Mouse (Mus musculus): Measurements from ENCODE around the gene Nxpe5. TPM values are rescaled to one million over a fixed set of nuclear protein-coding genes. Genes with fewer than 3 reads are reported as not detected.
A peak's percentile ranks its signal among the peaks of the same experiment; 100 is the strongest.

Nxpe5 gene
- total RNA-seq, 1 experiment, result 0.09 TPM

GRCm38 (mm10) chr5:138279585-138280424 lies 54.1 kb downstream of the Nxpe5 start, which contains the start of the genes Gm43720, Gpc2 and Stag3:
TSS of gene Gm43720 (minus strand) at chr5:138279958.
TSS of gene Gpc2 (minus strand) at chr5:138280005.
TSS of gene Stag3 (plus strand) at chr5:138280240.
- Histone ChIP-seq H3K4me3 (ENCODE audit: insufficient read depth in 1 of 2, low read depth in 1 of 2, low read length in 2 of 2, poor library complexity in 1 of 2, severe bottlenecking in 1 of 2) (peak within 1 kb of the TSS; percentile 70 to 81), H3K9me3 (ENCODE audit: control insufficient read depth, insufficient read depth, low read depth, low read length) (no peaks in the 10 kb centered on the region), H3K36me3 (ENCODE audit: control insufficient read depth, insufficient read depth, low read length, poor library complexity, severe bottlenecking) (peaks cover 4% of the 10 kb centered on the region; the same call in 1 of the 2 replicates), H3K27ac (ENCODE audit: insufficient read depth, low read depth, low read length, poor library complexity, severe bottlenecking) (no peak within 1 kb of the TSS; the same call in 1 of the 2 replicates), H3K9ac (ENCODE audit: insufficient read depth, low read depth, low read length, poor library complexity, severe bottlenecking) (peak within 1 kb of the TSS; percentile 81), H3K4me1 (ENCODE audit: control insufficient read depth in 2 of 2, insufficient read depth in 2 of 2, low read length in 2 of 2, poor library complexity in 1 of 2) (peaks cover 2 to 9% of the 10 kb centered on the region in 2 experiments; a peak in 2 of 4 replicates)
- TF ChIP-seq HCFC1 (IDR thresholded peaks at IDR 0.05; ENCODE audit: borderline replicate concordance, insufficient read depth, low read length) (peak; percentile 66; the same call in 1 of the 2 replicates), MAFK (IDR thresholded peaks at IDR 0.05; ENCODE audit: insufficient read depth, low read depth, low read length) (no peak)
- in situ Hi-C loops (cut with MboI; ENCODE audit: low sequenced_read_pairs in 2 of 2, unreplicated experiment in 2 of 2), result no loop called here
- peak; percentile 99 for DNase-seq (ENCODE audit: low read depth, low spot score)

DNA sequence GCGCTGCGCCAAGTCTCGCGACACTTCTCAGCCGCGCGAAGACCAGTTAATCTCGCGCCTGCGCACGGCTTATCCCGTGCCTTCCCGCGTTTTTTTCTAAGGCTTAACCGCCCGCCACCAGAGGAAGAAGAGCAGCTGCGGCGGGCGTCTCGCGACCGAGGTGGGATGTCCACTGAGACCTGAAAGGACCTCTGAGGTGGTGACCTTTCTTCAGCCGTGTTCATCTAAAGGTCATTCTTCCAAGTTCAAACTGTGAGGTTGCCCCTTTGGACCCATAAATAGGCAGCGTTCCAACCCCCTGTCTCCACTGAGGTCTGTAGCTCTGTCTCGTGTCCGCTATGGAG lies 54.7 kb downstream of the Nxpe5 start:
- peak overlapping the region; percentile 80 for H3K9ac ChIP-seq (ENCODE audit: insufficient read depth, low read depth, low read length, poor library complexity, severe bottlenecking)
- peaks cover 4% of the 10 kb centered on the region; the same call in 1 of the 2 replicates for H3K36me3 ChIP-seq (ENCODE audit: control insufficient read depth, insufficient read depth, low read length, poor library complexity, severe bottlenecking)
- TF ChIP-seq HCFC1 (IDR thresholded peaks at IDR 0.05; ENCODE audit: borderline replicate concordance, insufficient read depth, low read length) (no peak), ZNF384 (IDR thresholded peaks at IDR 0.05; ENCODE audit: low read depth, low read length) (peak; percentile 82), CHD2 (IDR thresholded peaks at IDR 0.05; ENCODE audit: low read depth, low read length) (peak; percentile 99; the same call in 1 of the 2 replicates), MAFK (IDR thresholded peaks at IDR 0.05; ENCODE audit: insufficient read depth, low read depth, low read length) (no peak)
- H3K4me3 ChIP-seq (ENCODE audit: insufficient read depth in 1 of 2, low read depth in 1 of 2, low read length in 2 of 2, poor library complexity in 1 of 2, severe bottlenecking in 1 of 2), result peak overlapping the region; percentile 41 to 66
- peaks cover 2 to 7% of the 10 kb centered on the region in 2 experiments; a peak in 1 of 4 replicates for H3K4me1 ChIP-seq (ENCODE audit: control insufficient read depth in 2 of 2, insufficient read depth in 2 of 2, low read length in 2 of 2, poor library complexity in 1 of 2)
- no peak for DNase-seq (ENCODE audit: low read depth, low spot score)
- no peaks in the 10 kb centered on the region for H3K9me3 ChIP-seq (ENCODE audit: control insufficient read depth, insufficient read depth, low read depth, low read length)
- in situ Hi-C loops (cut with MboI; ENCODE audit: low sequenced_read_pairs in 2 of 2, unreplicated experiment in 2 of 2), result no loop called here
- H3K27ac ChIP-seq (ENCODE audit: insufficient read depth, low read depth, low read length, poor library complexity, severe bottlenecking), result no peak overlapping the region; the same call in 1 of the 2 replicates

GRCm38 (mm10) chr5:138280829-138281228 lies 55.1 kb downstream of the Nxpe5 start:
- no peak for TF ChIP-seq ZC3H11A (IDR thresholded peaks at IDR 0.05; ENCODE audit: borderline replicate concordance, low read depth, low read length)
- 0 out of 2 replicates have a peak, but pooled peaks have one; percentile 60 for TF ChIP-seq ZNF384 (IDR thresholded peaks at IDR 0.05; ENCODE audit: low read depth, low read length)
- TF ChIP-seq HCFC1 (IDR thresholded peaks at IDR 0.05; ENCODE audit: borderline replicate concordance, insufficient read depth, low read length), result no peak
- no peak for TF ChIP-seq MAFK (IDR thresholded peaks at IDR 0.05; ENCODE audit: insufficient read depth, low read depth, low read length)
- no peak; the same call in 1 of the 2 replicates for TF ChIP-seq CHD2 (IDR thresholded peaks at IDR 0.05; ENCODE audit: low read depth, low read length)
- no peak overlapping the region for H3K27ac ChIP-seq (ENCODE audit: insufficient read depth, low read depth, low read length, poor library complexity, severe bottlenecking)
- H3K9me3 ChIP-seq (ENCODE audit: control insufficient read depth, insufficient read depth, low read depth, low read length), result no peaks in the 10 kb centered on the region
- H3K9ac ChIP-seq (ENCODE audit: insufficient read depth, low read depth, low read length, poor library complexity, severe bottlenecking), result peak overlapping the region; percentile 81; the same call in 1 of the 2 replicates
- peaks cover 2 to 6% of the 10 kb centered on the region in 2 experiments; a peak in 1 of 4 replicates for H3K4me1 ChIP-seq (ENCODE audit: control insufficient read depth in 2 of 2, insufficient read depth in 2 of 2, low read length in 2 of 2, poor library complexity in 1 of 2)
- in situ Hi-C loops (cut with MboI; ENCODE audit: low sequenced_read_pairs in 2 of 2, unreplicated experiment in 2 of 2), result no loop called here
- H3K4me3 ChIP-seq (ENCODE audit: insufficient read depth in 1 of 2, low read depth in 1 of 2, low read length in 2 of 2, poor library complexity in 1 of 2, severe bottlenecking in 1 of 2), result peak overlapping the region; percentile 41 to 66
- DNase-seq (ENCODE audit: low read depth, low spot score), result no peak
- peaks cover 4% of the 10 kb centered on the region; the same call in 1 of the 2 replicates for H3K36me3 ChIP-seq (ENCODE audit: control insufficient read depth, insufficient read depth, low read length, poor library complexity, severe bottlenecking)

- H3K9me3 ChIP-seq (ENCODE audit: control insufficient read depth, insufficient read depth, low read depth, low read length), result no peaks in the 10 kb centered on the region
- no peak overlapping the region for H3K9ac ChIP-seq (ENCODE audit: insufficient read depth, low read depth, low read length, poor library complexity, severe bottlenecking)
- peaks cover 0 to 5% of the 10 kb centered on the region in 2 experiments; a peak in 1 of 4 replicates for H3K4me1 ChIP-seq (ENCODE audit: control insufficient read depth in 2 of 2, insufficient read depth in 2 of 2, low read length in 2 of 2, poor library complexity in 1 of 2)
- in situ Hi-C loops (cut with MboI; ENCODE audit: low sequenced_read_pairs in 2 of 2, unreplicated experiment in 2 of 2), result no loop called here
- no peak overlapping the region for H3K4me3 ChIP-seq (ENCODE audit: insufficient read depth in 1 of 2, low read depth in 1 of 2, low read length in 2 of 2, poor library complexity in 1 of 2, severe bottlenecking in 1 of 2)
- DNase-seq (ENCODE audit: low read depth, low spot score), result no peak
- TF ChIP-seq HCFC1 (IDR thresholded peaks at IDR 0.05; ENCODE audit: borderline replicate concordance, insufficient read depth, low read length), result no peak
- TF ChIP-seq MAFK (IDR thresholded peaks at IDR 0.05; ENCODE audit: insufficient read depth, low read depth, low read length), result no peak
- TF ChIP-seq ZC3H11A (IDR thresholded peaks at IDR 0.05; ENCODE audit: borderline replicate concordance, low read depth, low read length), result no peak
- TF ChIP-seq CHD2 (IDR thresholded peaks at IDR 0.05; ENCODE audit: low read depth, low read length), result no peak
- TF ChIP-seq ZNF384 (IDR thresholded peaks at IDR 0.05; ENCODE audit: low read depth, low read length), result no peak
- no peak overlapping the region for H3K27ac ChIP-seq (ENCODE audit: insufficient read depth, low read depth, low read length, poor library complexity, severe bottlenecking)
- H3K36me3 ChIP-seq (ENCODE audit: control insufficient read depth, insufficient read depth, low read length, poor library complexity, severe bottlenecking), result peaks cover 6% of the 10 kb centered on the region; the same call in 1 of the 2 replicates
These were observed 56.1 kb downstream of the Nxpe5 start for GRCm38 (mm10) chr5:138281798-138282197.

Data from ES-E14 (cell line).